Mouse (Mus musculus) liver, embryonic 14.5 days (tissue): ENCODE results near the gene Syngr1. TPM values are rescaled to one million over a fixed set of nuclear protein-coding genes. Genes with fewer than 3 reads are reported as not detected.
A peak's percentile ranks its signal among the peaks of the same experiment; 100 is the strongest.

Experiments
- ATAC-seq: fragments of 200-750 bp; cut with Nextera tagmentation; 2 replicates; pipeline ENCODE4 v1.8.0; 2017; ENCODE audit warnings: moderate number of reproducible peaks, mild to moderate bottlenecking, moderate library complexity; ENCODE audit not compliant: insufficient read depth
- DNase-seq, 3 experiments: peaks; one replicate each; pipeline ENCODE4 v3.0.0-alpha.2; 2012 to 2013; ENCODE audit warnings: low read depth in 3 of 3, low spot score in 3 of 3
- H3K27ac ChIP-seq: fragments of 300-500 bp; sonication (generic); 2 replicates; pipeline ENCODE4 v1.5.1; 2014; ENCODE audit warnings: moderate library complexity, mild to moderate bottlenecking, control low read depth, inconsistent platforms
- H3K27me3 ChIP-seq: fragments of 300-500 bp; sonication (generic); 2 replicates; pipeline ENCODE4 v1.6.1; 2014; ENCODE audit warnings: mild to moderate bottlenecking, low read length, moderate library complexity; ENCODE audit not compliant: control insufficient read depth, insufficient read depth
- H3K36me3 ChIP-seq: fragments of 300-500 bp; sonication (generic); replicated peaks from 2 replicates; pipeline ENCODE4 v1.6.1; 2014; ENCODE audit warnings: low read depth; ENCODE audit not compliant: control insufficient read depth, insufficient read depth
- H3K4me1 ChIP-seq, 2 experiments: fragments of 200-500 bp in 1 of 2; fragments of 300-500 bp in 1 of 2; sonication (generic) in 1 of 2; replicated peaks; 2 replicates each; pipeline ENCODE4 v1.6.1; 2012 to 2014; ENCODE audit warnings: antibody characterized with exemption in 1 of 2, inconsistent platforms in 1 of 2, low read length in 1 of 2; ENCODE audit not compliant: control insufficient read depth in 2 of 2, insufficient read depth in 2 of 2
- H3K4me2 ChIP-seq: fragments of 300-500 bp; sonication (generic); 2 replicates; pipeline ENCODE4 v1.6.1; 2014; ENCODE audit warnings: low read depth, mild to moderate bottlenecking, control low read depth, moderate library complexity
- H3K4me3 ChIP-seq, 2 experiments: fragments of 200-500 bp in 1 of 2; fragments of 300-500 bp in 1 of 2; sonication (generic) in 1 of 2; 2 replicates each; pipeline ENCODE4 v1.5.1; 2012 to 2014; ENCODE audit warnings: low read depth in 2 of 2, low read length in 2 of 2, mild to moderate bottlenecking in 2 of 2, control low read depth in 1 of 2, inconsistent platforms in 1 of 2, moderate library complexity in 1 of 2; ENCODE audit not compliant: insufficient read depth in 1 of 2
- H3K9ac ChIP-seq: fragments of 300-500 bp; sonication (generic); replicated peaks from 2 replicates; pipeline ENCODE4 v1.6.1; 2014; ENCODE audit warnings: mild to moderate bottlenecking, control low read depth, moderate library complexity
- H3K9me3 ChIP-seq: fragments of 300-500 bp; sonication (generic); 2 replicates; pipeline ENCODE4 v1.6.1; 2016; ENCODE audit warnings: low read length, mixed read lengths; ENCODE audit not compliant: control insufficient read depth
- CTCF ChIP-seq: IDR thresholded peaks from 2 replicates; pipeline ENCODE4 v1.5.1; 2016; ENCODE audit warnings: antibody characterized with exemption, low read depth, control low read depth
- EP300 ChIP-seq: IDR thresholded peaks from 2 replicates; pipeline ENCODE4 v1.6.1; 2016; ENCODE audit warnings: antibody characterized with exemption, low read depth
- WGBS: fragments of 180-500 bp; shearing (Covaris S2); extraction: QIAGEN DNeasy Blood & Tissue Kit; methylation state at CpG from one replicate; pipeline ENCODE4 v1.1.7; 2014; ENCODE audit not compliant: insufficient replicate concordance; 5-methylcytosine and 5-hydroxymethylcytosine counted together
- polyA plus RNA-seq, 2 experiments: library from polyadenylated mRNA; depleted of rRNA in 1 of 2; stranded (reverse) in 1 of 2; unstranded in 1 of 2; fragments of >200 nt; fragmentation: Nextera tagmentation in 1 of 2; extraction: Ambion mirVana in 1 of 2; gene quantifications; 2 replicates each; pipeline versions ENCODE4 v1.2.1 to v1.2.3; 2012 to 2014

Gene Syngr1
- polyA plus RNA-seq, 2 experiments = 10.4 to 14.4 TPM

DNA sequence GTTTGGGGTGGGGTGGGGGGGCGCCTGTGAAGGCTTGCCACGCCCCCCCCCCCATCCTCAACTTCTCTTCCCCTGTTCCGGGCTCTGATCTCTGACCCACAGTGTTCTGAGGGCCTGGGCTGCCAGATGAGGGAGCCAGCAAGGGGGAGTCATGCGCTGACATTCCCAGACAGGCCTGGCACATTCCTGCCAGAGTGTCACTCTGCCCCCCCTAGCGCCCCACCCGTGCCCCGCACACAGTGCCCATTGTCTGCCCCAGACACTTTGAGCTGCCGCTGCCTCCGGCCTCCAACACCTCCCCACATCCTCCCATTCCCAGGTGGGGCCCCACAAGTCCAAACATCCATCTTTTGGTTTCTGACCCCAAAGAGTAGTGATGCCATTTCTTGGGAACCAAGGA lies 28.8 kb upstream of the Syngr1 start:
- no peak overlapping the region for H3K4me3 ChIP-seq
- TF ChIP-seq CTCF (no peak), EP300 (no peak)
- H3K4me1 ChIP-seq = no peaks in the 10 kb centered on the region
- H3K9ac ChIP-seq = no peak overlapping the region
- no peaks in the 10 kb centered on the region for H3K36me3 ChIP-seq
- DNase-seq (no peak), ATAC-seq (no peak)
- no peak overlapping the region for H3K4me2 ChIP-seq
- H3K9me3 ChIP-seq = no peaks in the 10 kb centered on the region
- H3K27me3 ChIP-seq = no peaks in the 10 kb centered on the region
- WGBS = 72% methylated on average over 7 of the region's 9 CpGs
- H3K27ac ChIP-seq = no peak overlapping the region

DNA sequence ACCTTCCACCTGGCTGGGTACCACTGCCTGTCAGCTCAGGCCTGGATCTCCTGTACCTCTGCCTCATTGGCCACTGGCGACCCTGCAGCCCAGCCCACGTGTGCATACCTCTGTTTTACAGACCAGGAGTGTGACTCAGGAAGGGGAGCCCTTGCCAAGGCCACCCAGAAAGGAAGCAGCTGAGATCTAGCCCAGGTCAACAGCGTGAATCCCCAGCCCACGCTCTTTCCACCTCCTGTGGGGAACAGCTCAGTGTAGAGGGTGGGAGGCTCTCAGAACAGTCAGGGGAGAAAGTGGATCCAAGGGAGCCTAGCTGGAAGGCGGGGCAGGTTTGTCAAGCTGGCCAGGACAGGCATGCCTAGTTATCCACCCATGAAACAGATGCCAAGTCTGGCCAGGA lies 28.3 kb upstream of the Syngr1 start:
- Histone ChIP-seq H3K4me3 (no peak overlapping the region), H3K27ac (no peak overlapping the region), H3K9me3 (no peaks in the 10 kb centered on the region), H3K27me3 (no peaks in the 10 kb centered on the region), H3K4me2 (no peak overlapping the region), H3K4me1 (no peaks in the 10 kb centered on the region), H3K36me3 (no peaks in the 10 kb centered on the region), H3K9ac (no peak overlapping the region)
- ATAC-seq (no peak), DNase-seq (no peak)
- 38% methylated on average over 5 of the region's 5 CpGs for WGBS
- TF ChIP-seq EP300 (no peak), CTCF (no peak)

DNA sequence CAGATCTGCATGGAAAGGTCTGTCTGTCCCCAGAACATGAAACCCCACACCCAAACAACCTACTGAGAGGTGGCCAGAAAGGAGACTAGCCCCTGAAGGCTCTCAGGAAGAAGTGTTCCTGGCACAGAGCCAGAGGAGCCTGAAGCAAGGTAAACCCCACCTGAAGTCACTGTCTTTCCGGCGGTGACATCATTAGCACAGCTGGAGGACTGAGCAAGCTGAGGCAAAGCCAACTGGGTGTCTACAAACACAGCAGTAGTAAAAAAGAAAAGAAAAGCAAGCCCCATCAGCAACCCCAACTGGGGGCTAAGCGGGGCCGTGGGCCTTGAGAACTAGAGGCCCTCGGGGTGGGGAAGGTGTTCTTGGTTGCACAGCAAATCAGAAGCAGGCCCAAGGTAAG lies 26.2 kb upstream of the Syngr1 start:
- no peak overlapping the region for H3K27ac ChIP-seq
- WGBS = 76% methylated on average over 5 of the region's 5 CpGs
- no peaks in the 10 kb centered on the region for H3K9me3 ChIP-seq
- H3K4me2 ChIP-seq = no peak overlapping the region
- H3K4me3 ChIP-seq = no peak overlapping the region
- no peak overlapping the region for H3K9ac ChIP-seq
- no peak for ATAC-seq
- H3K27me3 ChIP-seq = no peaks in the 10 kb centered on the region
- no peak for DNase-seq
- H3K4me1 ChIP-seq = no peaks in the 10 kb centered on the region
- no peak for TF ChIP-seq EP300
- TF ChIP-seq CTCF = no peak
- H3K36me3 ChIP-seq = no peaks in the 10 kb centered on the region

DNA sequence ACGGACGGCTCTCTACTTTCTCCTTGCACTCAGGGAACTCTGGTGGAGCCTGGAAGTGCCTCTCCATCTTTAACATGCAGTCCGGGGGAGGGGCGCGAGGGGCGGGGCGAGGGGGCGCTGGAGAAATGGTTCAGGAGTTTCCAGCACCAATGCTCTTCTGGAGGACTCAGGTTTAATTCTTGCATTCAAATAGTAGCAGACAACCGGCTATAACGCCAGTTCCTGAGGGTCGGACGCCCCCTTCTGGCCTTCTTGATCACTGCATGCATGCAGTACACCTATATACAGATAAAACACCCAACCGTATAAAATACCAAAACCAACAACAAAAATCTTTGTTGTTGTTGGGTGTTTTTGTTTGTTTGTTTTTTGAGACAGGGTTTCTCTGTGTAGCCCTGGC lies 25.7 kb upstream of the Syngr1 start:
- no peaks in the 10 kb centered on the region for H3K36me3 ChIP-seq
- no peak overlapping the region for H3K27ac ChIP-seq
- H3K4me2 ChIP-seq = no peak overlapping the region
- no peaks in the 10 kb centered on the region for H3K4me1 ChIP-seq
- no peaks in the 10 kb centered on the region for H3K27me3 ChIP-seq
- no peak for DNase-seq
- no peak overlapping the region for H3K4me3 ChIP-seq
- H3K9me3 ChIP-seq = no peaks in the 10 kb centered on the region
- H3K9ac ChIP-seq = no peak overlapping the region
- ATAC-seq = no peak
- peak; percentile 71 for TF ChIP-seq CTCF
- no peak for TF ChIP-seq EP300
- WGBS = 20% methylated on average over 13 of the region's 13 CpGs

DNA sequence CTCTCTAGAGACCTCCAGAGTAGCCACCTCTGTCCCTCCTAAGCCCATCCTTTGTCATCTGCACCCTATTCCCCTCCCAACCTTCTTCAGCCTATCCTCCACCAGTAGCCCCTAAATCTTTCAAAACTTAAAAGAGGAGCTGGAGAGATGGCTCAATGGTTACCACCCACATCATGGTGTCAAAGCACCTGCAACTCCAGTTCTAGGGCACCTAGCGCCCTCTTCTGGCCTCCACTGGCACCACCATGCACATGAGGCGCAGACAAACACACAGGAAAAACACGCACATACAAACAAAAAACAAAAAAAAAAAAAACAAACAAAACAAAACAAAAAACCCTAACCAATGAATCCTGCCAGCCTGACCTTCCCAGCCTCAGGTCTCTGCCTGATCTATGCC lies 24.6 kb upstream of the Syngr1 start:
- no peak for ATAC-seq
- no peak overlapping the region for H3K4me2 ChIP-seq
- DNase-seq = no peak
- no peak overlapping the region for H3K9ac ChIP-seq
- H3K36me3 ChIP-seq = no peaks in the 10 kb centered on the region
- WGBS = 48% methylated on average over 3 of the region's 3 CpGs
- H3K9me3 ChIP-seq = no peaks in the 10 kb centered on the region
- no peak overlapping the region for H3K4me3 ChIP-seq
- no peak overlapping the region for H3K27ac ChIP-seq
- no peaks in the 10 kb centered on the region for H3K4me1 ChIP-seq
- H3K27me3 ChIP-seq = no peaks in the 10 kb centered on the region
- TF ChIP-seq EP300 (no peak), CTCF (peak; percentile 73)
